Mouse (Mus musculus) midbrain, postnatal 0 days (tissue): ENCODE measurements around the gene Antxr1. TPM values are rescaled to one million over a fixed set of nuclear protein-coding genes. Genes with fewer than 3 reads are reported as not detected.

Experiments used
- ATAC-seq: fragments of 200-750 bp; cut with Nextera tagmentation; 2 replicates; pipeline ENCODE4 v1.8.0; 2017; ENCODE audit warnings: moderate number of reproducible peaks, mild to moderate bottlenecking, moderate TSS enrichment, moderate library complexity; ENCODE audit not compliant: low FRiP score
- DNase-seq: peaks from one replicate; pipeline ENCODE4 v3.0.0-alpha.2; 2015; ENCODE audit warnings: low spot score
- H3K27ac ChIP-seq: fragments of 300-500 bp; sonication (generic); 2 replicates; pipeline ENCODE4 v1.5.1; 2014; ENCODE audit warnings: low read depth, mild to moderate bottlenecking, low read length, mixed read lengths
- H3K27me3 ChIP-seq: fragments of 300-500 bp; sonication (generic); 2 replicates; pipeline ENCODE4 v1.6.1; 2014; ENCODE audit warnings: low read length, control low read depth, mixed read lengths; ENCODE audit not compliant: insufficient read depth
- H3K36me3 ChIP-seq: fragments of 300-500 bp; sonication (generic); 2 replicates; pipeline ENCODE4 v1.6.1; 2014; ENCODE audit warnings: low read length, control low read depth, mixed read lengths; ENCODE audit not compliant: insufficient read depth
- H3K4me1 ChIP-seq: fragments of 300-500 bp; sonication (generic); 2 replicates; pipeline ENCODE4 v1.6.1; 2014; ENCODE audit warnings: mild to moderate bottlenecking, control low read depth, antibody characterized with exemption, low read length, mixed read lengths; ENCODE audit not compliant: insufficient read depth
- H3K4me2 ChIP-seq: fragments of 300-500 bp; sonication (generic); 2 replicates; pipeline ENCODE4 v1.6.1; 2014; ENCODE audit warnings: low read depth, mild to moderate bottlenecking, low read length, mixed read lengths; ENCODE audit not compliant: poor library complexity, severe bottlenecking
- H3K4me3 ChIP-seq: fragments of 300-500 bp; sonication (generic); 2 replicates; pipeline ENCODE4 v1.5.1; 2014; ENCODE audit warnings: low read depth, mild to moderate bottlenecking, low read length, moderate library complexity
- H3K9ac ChIP-seq: fragments of 300-500 bp; sonication (generic); replicated peaks from 2 replicates; pipeline ENCODE4 v1.6.1; 2014; ENCODE audit warnings: mild to moderate bottlenecking, low read length, moderate library complexity, mixed read lengths; ENCODE audit not compliant: poor library complexity, severe bottlenecking
- H3K9me3 ChIP-seq: fragments of 300-500 bp; sonication (generic); 2 replicates; pipeline ENCODE4 v1.6.1; 2016; ENCODE audit warnings: low read length, control low read depth
- CTCF ChIP-seq: IDR thresholded peaks from 2 replicates; pipeline ENCODE4 v1.5.1; 2016; ENCODE audit warnings: antibody characterized with exemption, mild to moderate bottlenecking
- WGBS: fragments of 180-500 bp; shearing (Covaris S2); extraction: QIAGEN DNeasy Blood & Tissue Kit; methylation state at CpG from one replicate; pipeline ENCODE4 v1.1.7; 2014; 5-methylcytosine and 5-hydroxymethylcytosine counted together
- polyA plus RNA-seq: library from polyadenylated mRNA; unstranded; fragments of >200 nt; fragmentation: Nextera tagmentation; extraction: Ambion mirVana; gene quantifications from 2 replicates; pipeline ENCODE4 v1.2.1, GENCODE M21; 2015
- total RNA-seq: library from RNA; depleted of rRNA; stranded (reverse); fragments of >200 nt; gene quantifications from 2 replicates; pipeline ENCODE4 v1.2.3, GENCODE M21; 2014

The Antxr1 gene
- total and polyA plus RNA-seq, 2 experiments from 2014 or later = 2.9 to 13.1 TPM

- DNase-seq (no peak), ATAC-seq (no peak)
- Histone ChIP-seq H3K27ac (no peak overlapping the region), H3K4me2 (no peak overlapping the region), H3K27me3 (no peaks in the 10 kb centered on the region), H3K36me3 (peaks cover 6% of the 10 kb centered on the region; the same call in 1 of the 2 replicates), H3K4me1 (no peaks in the 10 kb centered on the region), H3K4me3 (no peak overlapping the region), H3K9me3 (no peaks in the 10 kb centered on the region), H3K9ac (no peak overlapping the region)
- no peak for TF ChIP-seq CTCF
- WGBS = 65% methylated on average over 12 of the region's 12 CpGs
Observed at GRCm38 (mm10) chr6:87133966-87134546, 201.6 kb downstream of the Antxr1 start.

DNA sequence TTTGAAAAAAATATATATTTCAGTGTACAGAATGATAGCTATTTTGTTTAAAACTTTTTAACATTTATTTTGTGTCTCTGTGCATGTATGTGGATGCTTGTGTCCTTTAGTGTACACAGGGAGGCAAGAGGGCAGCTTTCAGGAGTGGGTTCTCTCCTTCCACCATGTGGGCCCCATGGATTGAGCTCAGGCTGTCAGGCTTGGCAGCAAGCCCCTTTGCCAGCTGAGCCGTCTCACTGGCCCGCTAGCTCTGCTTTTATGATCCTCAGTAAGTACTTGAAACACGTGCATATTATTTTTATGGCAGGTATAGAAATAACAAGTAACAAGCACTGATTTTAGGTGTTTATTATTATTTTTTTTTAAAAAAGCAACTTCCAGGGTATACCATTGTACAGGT is 202.1 kb downstream of the Antxr1 start:
- H3K4me2 ChIP-seq = no peak overlapping the region
- H3K9ac ChIP-seq = no peak overlapping the region
- TF ChIP-seq CTCF = no peak
- no peaks in the 10 kb centered on the region for H3K27me3 ChIP-seq
- ATAC-seq = no peak
- H3K36me3 ChIP-seq = peaks cover 6% of the 10 kb centered on the region; the same call in 1 of the 2 replicates
- no peaks in the 10 kb centered on the region for H3K4me1 ChIP-seq
- no peak for DNase-seq
- H3K4me3 ChIP-seq = no peak overlapping the region
- no peak overlapping the region for H3K27ac ChIP-seq
- 70% methylated on average over 3 of the region's 3 CpGs for WGBS
- H3K9me3 ChIP-seq = no peaks in the 10 kb centered on the region

GRCm38 (mm10) chr6:87131078-87131477 is 204.5 kb downstream of the Antxr1 start:
- no peaks in the 10 kb centered on the region for H3K4me1 ChIP-seq
- ATAC-seq (no peak), DNase-seq (no peak)
- 77% methylated on average over 1 of the region's 1 CpGs for WGBS
- H3K9ac ChIP-seq = no peak overlapping the region
- no peak overlapping the region for H3K4me3 ChIP-seq
- H3K9me3 ChIP-seq = no peaks in the 10 kb centered on the region
- H3K27ac ChIP-seq = no peak overlapping the region
- peak; percentile 26; the same call in 1 of the 2 replicates for TF ChIP-seq CTCF
- H3K27me3 ChIP-seq = no peaks in the 10 kb centered on the region
- peaks cover 2% of the 10 kb centered on the region; the same call in 1 of the 2 replicates for H3K36me3 ChIP-seq
- no peak overlapping the region for H3K4me2 ChIP-seq

GRCm38 (mm10) chr6:87130628-87131027 is 205.0 kb downstream of the Antxr1 start:
- ATAC-seq = no peak
- Histone ChIP-seq H3K4me3 (no peak overlapping the region), H3K9ac (no peak overlapping the region), H3K27ac (no peak overlapping the region), H3K36me3 (no peaks in the 10 kb centered on the region), H3K27me3 (no peaks in the 10 kb centered on the region), H3K9me3 (no peaks in the 10 kb centered on the region), H3K4me2 (no peak overlapping the region), H3K4me1 (no peaks in the 10 kb centered on the region)
- TF ChIP-seq CTCF = no peak
- no peak for DNase-seq
- 95% methylated on average over 7 of the region's 7 CpGs for WGBS

DNA sequence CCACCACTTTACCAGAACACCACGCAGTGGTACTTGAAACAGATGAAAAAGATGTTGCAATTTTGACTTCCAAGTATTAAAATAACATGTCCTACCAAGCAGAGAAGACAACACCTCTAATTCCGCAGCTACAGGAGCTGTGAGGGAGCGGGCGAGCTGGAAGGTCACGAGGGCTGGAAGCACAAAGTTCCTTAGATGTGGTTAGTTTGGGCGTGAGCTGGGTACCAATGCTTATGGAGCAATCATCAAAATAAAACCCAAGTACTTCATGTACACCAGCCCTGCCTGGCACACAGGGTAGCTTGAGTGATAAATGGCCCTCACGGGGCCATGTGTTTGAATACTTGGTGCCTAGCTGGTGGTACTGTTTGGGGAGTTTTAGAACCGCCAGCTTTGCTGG is 205.8 kb downstream of the Antxr1 start:
- WGBS = 89% methylated on average over 8 of the region's 8 CpGs
- no peak overlapping the region for H3K9ac ChIP-seq
- no peak for DNase-seq
- H3K4me1 ChIP-seq = no peaks in the 10 kb centered on the region
- H3K27ac ChIP-seq = no peak overlapping the region
- H3K9me3 ChIP-seq = no peaks in the 10 kb centered on the region
- no peak for TF ChIP-seq CTCF
- H3K4me3 ChIP-seq = no peak overlapping the region
- H3K4me2 ChIP-seq = no peak overlapping the region
- no peaks in the 10 kb centered on the region for H3K27me3 ChIP-seq
- ATAC-seq = no peak
- no peaks in the 10 kb centered on the region for H3K36me3 ChIP-seq

- no peaks in the 10 kb centered on the region for H3K36me3 ChIP-seq
- H3K27ac ChIP-seq = no peak overlapping the region
- no peaks in the 10 kb centered on the region for H3K27me3 ChIP-seq
- TF ChIP-seq CTCF = no peak
- H3K4me3 ChIP-seq = no peak overlapping the region
- no peak overlapping the region for H3K4me2 ChIP-seq
- ATAC-seq (no peak), DNase-seq (no peak)
- 75% methylated on average over 8 of the region's 8 CpGs for WGBS
- no peak overlapping the region for H3K9ac ChIP-seq
- H3K4me1 ChIP-seq = no peaks in the 10 kb centered on the region
- no peaks in the 10 kb centered on the region for H3K9me3 ChIP-seq
Observed at GRCm38 (mm10) chr6:87127049-87127753, 208.4 kb downstream of the Antxr1 start.
